Mouse (Mus musculus) liver, adult 2 months (tissue): ENCODE measurements around the gene Cxcl15.

Source experiments
- CTCF ChIP-seq: fragments of 200-500 bp; IDR thresholded peaks from 2 replicates; pipeline ENCODE4 v1.5.1; 2011; ENCODE audit warnings: low read depth, low read length, control low read depth
- POLR2A ChIP-seq: fragments of 200-500 bp; IDR thresholded peaks from 2 replicates; pipeline ENCODE4 v1.6.1; 2011; ENCODE audit warnings: low read length, control low read depth; ENCODE audit not compliant: insufficient read depth; ENCODE audit errors: extremely low read depth

DNA sequence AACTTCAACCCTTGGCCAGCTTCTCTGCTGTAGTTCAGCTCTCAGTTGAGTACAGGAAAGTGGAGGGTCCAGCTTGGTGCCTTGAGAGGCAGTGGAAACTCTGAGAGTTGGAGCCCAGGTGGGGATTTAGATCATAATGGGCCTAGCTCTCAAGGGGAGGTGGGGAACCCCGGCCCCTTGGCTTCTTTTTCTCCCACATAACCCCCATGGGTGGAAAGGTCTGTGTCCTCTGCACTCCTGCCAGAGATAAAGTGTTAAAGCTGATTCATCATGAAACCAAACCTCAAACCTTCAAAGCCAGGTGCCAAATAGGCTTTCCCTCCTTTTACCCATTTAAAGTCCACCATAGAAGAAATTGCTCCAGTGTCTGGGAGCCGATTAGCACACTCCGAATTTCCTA, 32.5 kb upstream of the Cxcl15 start:
- TF ChIP-seq POLR2A (no peak), CTCF (no peak)
